9 mouse cellular contexts compared by ENCODE assay signal in the genomic region with DNA sequence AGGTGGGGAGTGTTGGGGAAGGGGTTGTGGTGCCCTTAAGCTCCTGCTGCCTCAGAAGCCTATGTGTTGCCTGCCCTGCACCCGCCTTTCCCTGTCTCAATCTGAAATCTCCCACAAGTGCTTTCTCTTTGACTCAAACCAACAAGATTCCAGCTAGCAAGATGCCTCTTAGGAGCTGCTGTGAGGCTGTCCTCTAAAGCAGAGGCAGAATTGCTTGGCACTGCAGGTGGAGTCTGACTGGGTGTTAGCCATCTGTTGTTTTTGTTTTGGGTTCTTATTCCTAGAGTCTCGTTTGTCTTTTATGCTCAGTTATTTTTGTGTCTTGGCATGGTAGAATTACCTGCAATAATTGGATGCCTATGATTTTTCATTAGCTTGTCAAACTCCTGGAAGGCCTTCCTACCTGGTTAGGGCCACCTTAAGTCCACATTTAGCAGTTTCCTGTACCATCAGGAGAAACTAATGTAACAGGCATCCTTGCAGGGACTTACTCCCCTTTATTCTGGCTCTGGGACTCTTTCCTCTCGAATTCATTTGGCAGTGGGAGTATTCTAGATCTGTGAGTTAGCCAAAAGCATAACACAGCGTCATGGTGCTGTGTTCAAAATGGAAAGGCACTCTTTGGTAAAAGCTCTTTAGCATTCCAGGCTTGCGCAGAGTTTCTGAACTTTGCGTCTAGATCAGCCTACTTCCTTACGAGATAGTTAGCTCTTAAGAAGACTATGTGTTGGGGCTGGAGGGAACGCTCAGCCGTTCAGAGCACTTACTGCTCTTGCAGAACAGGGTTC. TPM values are rescaled to one million over a fixed set of nuclear protein-coding genes. Genes with fewer than 3 reads are reported as not detected.
DNase-seq lines count a peak whose midpoint lies in the region; ATAC-seq and TF ChIP-seq lines count a peak whose summit lies in the region.
"Had no signal": no experiment of that assay in that cellular context is flagged by ENCODE, and none has a peak within 500 bp of the region (broad histone marks: within the 10 kb centered on the region; RNA-seq: fewer than 3 reads in every experiment).

No protein-coding gene starts in this region.

- no peaks in the 10 kb centered on the region for H3K9me3 ChIP-seq in hindbrain, postnatal 0 days (ENCODE audit: low read length)
- no peaks in the 10 kb centered on the region for H3K9me3 ChIP-seq in hindbrain, embryonic 12.5 days (replicated peaks)
- no peaks in the 10 kb centered on the region for H3K9me3 ChIP-seq in midbrain, postnatal 0 days (ENCODE audit: low read length)
- no peaks in the 10 kb centered on the region for H3K9me3 ChIP-seq in midbrain, embryonic 15.5 days
- H3K9me3 ChIP-seq in liver, embryonic 15.5 days (replicated peaks) = no peaks in the 10 kb centered on the region

- no peak overlapping the region for H3K4me3 ChIP-seq in hindbrain, postnatal 0 days (ENCODE audit: low read length)
- H3K4me3 ChIP-seq in hindbrain, embryonic 12.5 days = no peak overlapping the region
- H3K4me3 ChIP-seq in midbrain, postnatal 0 days (ENCODE audit: low read depth, low read length) = no peak overlapping the region
- no peak overlapping the region for H3K4me3 ChIP-seq in midbrain, embryonic 15.5 days
- H3K4me3 ChIP-seq in liver, embryonic 15.5 days (replicated peaks) = no peak overlapping the region

- H3K36me3 ChIP-seq in hindbrain, postnatal 0 days (ENCODE audit: insufficient read depth, low read length) = no peaks in the 10 kb centered on the region
- H3K36me3 ChIP-seq in hindbrain, embryonic 12.5 days = no peaks in the 10 kb centered on the region
- no peaks in the 10 kb centered on the region for H3K36me3 ChIP-seq in midbrain, postnatal 0 days (ENCODE audit: insufficient read depth, low read length)
- H3K36me3 ChIP-seq in midbrain, embryonic 15.5 days (replicated peaks) = no peaks in the 10 kb centered on the region
- 0 out of 2 replicates have a peak, but pooled peaks cover 6% of the 10 kb centered on the region for H3K36me3 ChIP-seq in liver, embryonic 15.5 days (replicated peaks)

- TF ChIP-seq CTCF in hindbrain, postnatal 0 days (IDR thresholded peaks at IDR 0.05; ENCODE audit: low read depth) = no peak
- no peak for TF ChIP-seq CTCF in midbrain, postnatal 0 days (IDR thresholded peaks at IDR 0.05)

- peaks cover 3% of the 10 kb centered on the region; the same call in 1 of the 2 replicates for H3K4me1 ChIP-seq in hindbrain, postnatal 0 days (ENCODE audit: insufficient read depth, low read length)
- no peaks in the 10 kb centered on the region; the same call in 1 of the 2 replicates for H3K4me1 ChIP-seq in hindbrain, embryonic 12.5 days
- no peaks in the 10 kb centered on the region for H3K4me1 ChIP-seq in midbrain, postnatal 0 days (ENCODE audit: insufficient read depth, low read length)
- peaks cover 11% of the 10 kb centered on the region for H3K4me1 ChIP-seq in midbrain, embryonic 15.5 days
- peaks cover 93% of the 10 kb centered on the region for H3K4me1 ChIP-seq in liver, embryonic 15.5 days (replicated peaks)

- no peak for DNase-seq in hindbrain, postnatal 0 days (ENCODE audit: low spot score)
- DNase-seq in midbrain, postnatal 0 days (ENCODE audit: low spot score) = no peak
- DNase-seq in cerebellum, adult 9-11 months = peak; percentile 57
- DNase-seq in adrenal gland, adult (ENCODE audit: inconsistent age in 2 of 2, low spot score in 1 of 2) = no peak

- H3K4me2 ChIP-seq in hindbrain, postnatal 0 days (ENCODE audit: low read depth, low read length) = no peak overlapping the region
- no peak overlapping the region for H3K4me2 ChIP-seq in hindbrain, embryonic 12.5 days (replicated peaks)
- H3K4me2 ChIP-seq in midbrain, postnatal 0 days (ENCODE audit: low read depth, low read length, poor library complexity, severe bottlenecking) = no peak overlapping the region
- no peak overlapping the region for H3K4me2 ChIP-seq in midbrain, embryonic 15.5 days
- H3K4me2 ChIP-seq in liver, embryonic 15.5 days = no peak overlapping the region

- 72% methylated on average over 9 of the region's 9 CpGs for WGBS in hindbrain, postnatal 0 days
- WGBS in hindbrain, embryonic 12.5 days = 90% methylated on average over 9 of the region's 9 CpGs
- WGBS in midbrain, postnatal 0 days = 80% methylated on average over 9 of the region's 9 CpGs
- 85% methylated on average over 9 of the region's 9 CpGs for WGBS in midbrain, embryonic 15.5 days
- 83% methylated on average over 9 of the region's 9 CpGs for WGBS in liver, embryonic 15.5 days (ENCODE audit: insufficient replicate concordance)

- ATAC-seq in hindbrain, postnatal 0 days = no peak
- ATAC-seq in hindbrain, embryonic 12.5 days (ENCODE audit: low FRiP score) = no peak
- no peak for ATAC-seq in midbrain, postnatal 0 days (ENCODE audit: low FRiP score)
- no peak for ATAC-seq in midbrain, embryonic 15.5 days (replicated peaks)
- ATAC-seq in liver, embryonic 15.5 days (ENCODE audit: insufficient read depth) = no peak

- H3K27me3 ChIP-seq in hindbrain, postnatal 0 days (ENCODE audit: insufficient read depth, low read length) = no peaks in the 10 kb centered on the region
- H3K27me3 ChIP-seq in hindbrain, embryonic 12.5 days = no peaks in the 10 kb centered on the region
- no peaks in the 10 kb centered on the region for H3K27me3 ChIP-seq in midbrain, postnatal 0 days (ENCODE audit: insufficient read depth, low read length)
- no peaks in the 10 kb centered on the region for H3K27me3 ChIP-seq in midbrain, embryonic 15.5 days (replicated peaks)
- no peaks in the 10 kb centered on the region for H3K27me3 ChIP-seq in liver, embryonic 15.5 days

- peak overlapping the region; percentile 34; the same call in 1 of the 2 replicates for H3K27ac ChIP-seq in hindbrain, postnatal 0 days
- no peak overlapping the region for H3K27ac ChIP-seq in hindbrain, embryonic 12.5 days
- 0 out of 2 replicates have a peak overlapping the region, but pooled peaks have one; percentile 32 for H3K27ac ChIP-seq in midbrain, postnatal 0 days (ENCODE audit: low read depth, low read length)
- no peak overlapping the region for H3K27ac ChIP-seq in midbrain, embryonic 15.5 days
- H3K27ac ChIP-seq in liver, embryonic 15.5 days (replicated peaks) = peak overlapping the region; percentile 93
- H3K27ac ChIP-seq: kidney, postnatal 0 days; stomach, postnatal 0 days had no signal

- no peak overlapping the region for H3K9ac ChIP-seq in hindbrain, postnatal 0 days (replicated peaks; ENCODE audit: low read length)
- no peak overlapping the region for H3K9ac ChIP-seq in hindbrain, embryonic 12.5 days
- no peak overlapping the region for H3K9ac ChIP-seq in midbrain, postnatal 0 days (replicated peaks; ENCODE audit: low read length, poor library complexity, severe bottlenecking)
- H3K9ac ChIP-seq in midbrain, embryonic 15.5 days = no peak overlapping the region
- H3K9ac ChIP-seq in liver, embryonic 15.5 days = no peak overlapping the region

RNA-seq across cellular contexts. Expression of a gene that starts 8.5 kb away (rescaled TPM):
- total RNA-seq in hindbrain, postnatal 0 days (2014; rRNA removed) = 50.5 and 59.3 TPM in 2 replicates
- 19.8 and 21.1 TPM in 2 replicates for polyA plus RNA-seq in hindbrain, postnatal 0 days (2015; fragmentation: Nextera tagmentation; extraction: Ambion mirVana)
- 47.9 and 53.4 TPM in 2 replicates for polyA plus RNA-seq in hindbrain, embryonic 12.5 days (2016; fragmentation: Nextera tagmentation; extraction: Ambion mirVana)
- 68.4 and 80.5 TPM in 2 replicates for total RNA-seq in midbrain, postnatal 0 days (2014; rRNA removed)
- polyA plus RNA-seq in midbrain, postnatal 0 days (2015; fragmentation: Nextera tagmentation; extraction: Ambion mirVana) = 17.2 and 19.2 TPM in 2 replicates
- 33.1 and 34.2 TPM in 2 replicates for polyA plus RNA-seq in midbrain, embryonic 15.5 days (2015; fragmentation: Nextera tagmentation; extraction: Ambion mirVana)
- polyA plus RNA-seq in liver, embryonic 15.5 days (2015; fragmentation: Nextera tagmentation; extraction: Ambion mirVana) = 49.8 and 51.8 TPM in 2 replicates

Comparison
In these comparisons a context has a peak if more than half of its experiments do, and no peak if none do; other contexts are left out.
1. H3K27ac ChIP-seq: peak in hindbrain, postnatal 0 days (single experiment), midbrain, postnatal 0 days (single experiment) and liver, embryonic 15.5 days (single experiment); none in hindbrain, embryonic 12.5 days (single experiment) and midbrain, embryonic 15.5 days (single experiment).